Mouse (Mus musculus) heart, embryonic 12.5 days (tissue): ENCODE data around the gene Fam155a. TPM values are rescaled to one million over a fixed set of nuclear protein-coding genes. Genes with fewer than 3 reads are reported as not detected.

Experiments used
- ATAC-seq: fragments of 200-750 bp; cut with Nextera tagmentation; 2 replicates; pipeline ENCODE4 v1.8.0; 2017; ENCODE audit warnings: moderate TSS enrichment, moderate library complexity; ENCODE audit not compliant: insufficient number of reproducible peaks, low FRiP score
- H3K27ac ChIP-seq: fragments of 300-500 bp; sonication (generic); 2 replicates; pipeline ENCODE4 v1.5.1; 2016; ENCODE audit warnings: mild to moderate bottlenecking, moderate library complexity; ENCODE audit not compliant: poor library complexity, severe bottlenecking
- H3K27me3 ChIP-seq: fragments of 300-500 bp; sonication (generic); replicated peaks from 2 replicates; pipeline ENCODE4 v1.6.1; 2016; ENCODE audit warnings: mild to moderate bottlenecking, moderate library complexity
- H3K36me3 ChIP-seq: fragments of 300-500 bp; sonication (generic); 2 replicates; pipeline ENCODE4 v1.6.1; 2016; ENCODE audit warnings: mild to moderate bottlenecking, moderate library complexity
- H3K4me1 ChIP-seq: fragments of 300-500 bp; sonication (generic); replicated peaks from 2 replicates; pipeline ENCODE4 v1.6.1; 2016; ENCODE audit warnings: mild to moderate bottlenecking
- H3K4me2 ChIP-seq: fragments of 300-500 bp; sonication (generic); 2 replicates; pipeline ENCODE4 v1.6.1; 2016; ENCODE audit warnings: mild to moderate bottlenecking, moderate library complexity
- H3K4me3 ChIP-seq: fragments of 300-500 bp; sonication (generic); 2 replicates; pipeline ENCODE4 v1.5.1; 2016; ENCODE audit warnings: mild to moderate bottlenecking
- H3K9ac ChIP-seq: fragments of 300-500 bp; sonication (generic); 2 replicates; pipeline ENCODE4 v1.6.1; 2016; ENCODE audit warnings: mild to moderate bottlenecking, moderate library complexity
- H3K9me3 ChIP-seq: fragments of 300-500 bp; sonication (generic); replicated peaks from 2 replicates; pipeline ENCODE4 v1.6.1; 2016; ENCODE audit warnings: mild to moderate bottlenecking, moderate library complexity
- WGBS: fragments of 180-500 bp; shearing (Covaris S2); methylation state at CpG from one replicate; pipeline ENCODE4 v1.1.7; 2016; 5-methylcytosine and 5-hydroxymethylcytosine counted together
- polyA plus RNA-seq: library from polyadenylated mRNA; unstranded; fragments of >200 nt; fragmentation: Nextera tagmentation; extraction: Ambion mirVana; gene quantifications from 2 replicates; pipeline ENCODE4 v1.2.1, GENCODE M21; 2016

The Fam155a gene
- polyA plus RNA-seq, 1 experiment from 2014 or later: 0.18 TPM

- no peak for ATAC-seq
- no peaks in the 10 kb centered on the region for H3K9me3 ChIP-seq
- H3K27me3 ChIP-seq: no peaks in the 10 kb centered on the region
- no peak overlapping the region for H3K9ac ChIP-seq
- H3K27ac ChIP-seq: no peak overlapping the region
- 75% methylated on average over 11 of the region's 11 CpGs for WGBS
- H3K4me1 ChIP-seq: peaks cover 3% of the 10 kb centered on the region; the same call in 1 of the 2 replicates
- H3K4me2 ChIP-seq: no peak overlapping the region
- H3K4me3 ChIP-seq: no peak overlapping the region
- no peaks in the 10 kb centered on the region for H3K36me3 ChIP-seq
Observed at GRCm38 (mm10) chr8:9432635-9433372, 338.2 kb downstream of the Fam155a start.

GRCm38 (mm10) chr8:9428846-9429245 is 342.1 kb downstream of the Fam155a start:
- Histone ChIP-seq H3K9me3 (no peaks in the 10 kb centered on the region), H3K27ac (no peak overlapping the region), H3K4me3 (no peak overlapping the region), H3K4me2 (no peak overlapping the region), H3K4me1 (peaks cover 3% of the 10 kb centered on the region; the same call in 1 of the 2 replicates), H3K27me3 (no peaks in the 10 kb centered on the region), H3K9ac (no peak overlapping the region), H3K36me3 (no peaks in the 10 kb centered on the region)
- WGBS: 66% methylated on average over 4 of the region's 4 CpGs
- no peak for ATAC-seq

GRCm38 (mm10) chr8:9424069-9424468 is 346.9 kb downstream of the Fam155a start:
- no peak overlapping the region for H3K4me2 ChIP-seq
- 90% methylated on average over 2 of the region's 2 CpGs for WGBS
- no peaks in the 10 kb centered on the region for H3K27me3 ChIP-seq
- H3K27ac ChIP-seq: no peak overlapping the region
- ATAC-seq: no peak
- H3K4me1 ChIP-seq: peaks cover 8% of the 10 kb centered on the region
- no peak overlapping the region for H3K4me3 ChIP-seq
- H3K9me3 ChIP-seq: no peaks in the 10 kb centered on the region
- no peak overlapping the region for H3K9ac ChIP-seq
- H3K36me3 ChIP-seq: no peaks in the 10 kb centered on the region

DNA sequence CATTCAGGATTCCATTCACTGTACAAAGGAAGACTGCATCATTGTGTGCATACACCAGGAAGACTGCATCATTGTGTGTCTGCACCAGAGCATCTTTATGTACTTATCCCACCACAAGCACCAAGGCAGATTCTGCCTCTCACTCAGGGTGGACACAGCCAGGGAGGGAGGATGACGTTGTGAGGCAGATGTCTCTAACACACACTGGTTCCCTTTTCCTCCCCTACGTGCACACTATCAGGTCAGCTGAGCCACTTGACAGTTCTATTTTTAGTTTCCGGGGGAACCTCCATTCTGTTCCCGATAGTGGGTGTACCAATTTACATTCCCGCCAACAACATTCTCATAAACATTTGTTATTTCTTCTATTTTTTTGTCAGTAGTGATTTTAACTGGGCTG is 347.4 kb downstream of the Fam155a start:
- H3K27me3 ChIP-seq: no peaks in the 10 kb centered on the region
- H3K4me2 ChIP-seq: no peak overlapping the region
- no peak overlapping the region for H3K9ac ChIP-seq
- no peaks in the 10 kb centered on the region for H3K9me3 ChIP-seq
- 14% methylated on average over 5 of the region's 5 CpGs for WGBS
- no peak overlapping the region for H3K4me3 ChIP-seq
- no peak overlapping the region for H3K27ac ChIP-seq
- H3K4me1 ChIP-seq: peaks cover 8% of the 10 kb centered on the region
- ATAC-seq: no peak
- H3K36me3 ChIP-seq: no peaks in the 10 kb centered on the region

DNA sequence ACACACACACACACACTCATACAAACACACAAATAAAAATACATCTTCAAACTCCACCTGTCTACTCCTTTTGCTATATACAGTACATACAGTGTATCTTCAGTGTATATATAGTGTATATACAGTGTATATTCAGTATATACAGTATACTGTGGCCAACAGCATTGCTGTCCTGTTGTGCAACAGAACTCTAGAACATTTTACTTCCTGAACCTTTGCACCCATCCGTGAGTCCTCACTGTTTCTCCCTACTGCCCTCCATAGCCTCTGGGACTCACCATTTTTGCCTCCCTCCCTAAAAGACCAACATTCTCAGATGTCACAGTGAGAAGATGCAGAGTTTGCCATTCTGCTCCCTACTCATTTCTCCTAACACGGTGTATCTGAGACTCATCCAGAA is 347.8 kb downstream of the Fam155a start:
- Histone ChIP-seq H3K4me2 (no peak overlapping the region), H3K27me3 (no peaks in the 10 kb centered on the region), H3K4me1 (peaks cover 8% of the 10 kb centered on the region), H3K4me3 (no peak overlapping the region), H3K27ac (no peak overlapping the region), H3K36me3 (no peaks in the 10 kb centered on the region), H3K9ac (no peak overlapping the region), H3K9me3 (no peaks in the 10 kb centered on the region)
- WGBS: 57% methylated on average over 2 of the region's 2 CpGs
- ATAC-seq: no peak

DNA sequence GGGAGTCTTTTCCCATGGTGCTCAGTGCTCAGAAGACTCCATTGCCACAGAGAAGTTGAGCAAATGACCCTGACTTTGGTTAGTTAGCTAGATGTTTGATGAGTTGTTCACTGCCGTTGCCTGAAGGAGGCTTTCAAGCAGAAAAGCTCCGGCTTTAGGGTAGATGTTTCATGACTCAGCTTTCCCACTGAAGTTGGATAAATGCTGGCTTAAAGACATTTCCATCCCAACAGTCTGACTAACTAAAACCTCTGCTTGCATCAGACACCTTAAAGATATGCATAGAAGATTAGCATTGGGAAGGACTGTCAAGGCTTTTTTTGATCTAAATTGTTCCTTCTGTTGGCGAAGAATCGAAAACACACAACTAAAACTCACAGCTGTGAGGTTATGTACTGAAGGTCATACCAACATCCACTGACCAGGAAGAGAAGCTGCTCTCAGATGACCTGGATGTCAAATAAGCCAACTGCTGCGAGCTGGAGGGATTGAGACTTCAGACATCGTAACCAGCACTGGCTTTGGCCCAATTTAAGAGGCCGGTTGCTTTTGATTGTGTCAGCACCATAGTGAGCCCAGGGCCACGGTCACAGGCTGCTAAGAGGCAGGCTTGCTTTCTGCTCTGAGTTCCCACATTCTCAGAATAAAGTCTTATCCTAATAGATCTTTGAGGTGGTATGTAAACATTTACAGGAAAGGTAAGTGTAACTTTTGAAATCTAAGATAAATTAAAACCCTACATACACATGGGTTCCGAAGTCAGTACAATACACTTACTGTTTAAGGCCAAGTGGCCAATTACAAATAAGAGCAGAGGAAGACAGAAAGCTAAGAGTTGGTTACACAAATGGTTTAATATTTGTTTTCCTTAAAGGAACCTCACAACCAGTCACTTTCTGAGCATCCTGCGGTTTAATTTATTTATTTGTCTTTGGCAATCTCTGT is 351.8 kb downstream of the Fam155a start:
- Histone ChIP-seq H3K4me2 (no peak overlapping the region), H3K27ac (no peak overlapping the region), H3K4me3 (no peak overlapping the region), H3K36me3 (no peaks in the 10 kb centered on the region), H3K9ac (no peak overlapping the region), H3K27me3 (no peaks in the 10 kb centered on the region), H3K4me1 (peaks cover 8% of the 10 kb centered on the region), H3K9me3 (no peaks in the 10 kb centered on the region)
- ATAC-seq: no peak
- 66% methylated on average over 10 of the region's 10 CpGs for WGBS

GRCm38 (mm10) chr8:9416189-9416588 is 354.8 kb downstream of the Fam155a start:
- Histone ChIP-seq H3K4me3 (no peak overlapping the region), H3K9me3 (no peaks in the 10 kb centered on the region), H3K27ac (no peak overlapping the region), H3K4me2 (no peak overlapping the region), H3K4me1 (peaks cover 3% of the 10 kb centered on the region; the same call in 1 of the 2 replicates), H3K9ac (no peak overlapping the region), H3K27me3 (no peaks in the 10 kb centered on the region), H3K36me3 (no peaks in the 10 kb centered on the region)
- 71% methylated on average over 9 of the region's 9 CpGs for WGBS
- no peak for ATAC-seq

DNA sequence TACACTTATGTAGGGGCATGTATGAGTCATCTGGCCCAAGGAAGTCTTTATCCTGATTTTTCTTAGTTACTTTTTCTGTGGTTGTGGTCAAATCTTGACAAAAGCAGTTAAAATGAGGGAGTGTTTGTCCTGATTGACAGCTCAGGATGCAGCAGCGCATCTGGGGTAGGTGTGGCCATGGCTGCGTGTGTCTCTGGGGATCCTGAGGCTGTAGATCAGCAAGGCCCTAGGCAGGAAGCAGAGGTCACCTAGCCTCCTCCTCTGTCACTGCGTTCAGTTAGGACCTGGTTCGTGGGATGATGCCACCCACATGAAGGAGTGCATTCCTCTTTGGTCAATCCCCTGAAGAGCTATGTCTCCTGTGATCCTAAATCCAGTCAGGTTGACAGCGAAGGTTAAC is 362.5 kb downstream of the Fam155a start:
- 46% methylated on average over 5 of the region's 5 CpGs for WGBS
- H3K36me3 ChIP-seq: no peaks in the 10 kb centered on the region
- H3K4me2 ChIP-seq: no peak overlapping the region
- no peaks in the 10 kb centered on the region for H3K4me1 ChIP-seq
- H3K27me3 ChIP-seq: no peaks in the 10 kb centered on the region
- no peak overlapping the region for H3K4me3 ChIP-seq
- no peak overlapping the region for H3K27ac ChIP-seq
- no peak for ATAC-seq
- no peaks in the 10 kb centered on the region for H3K9me3 ChIP-seq
- no peak overlapping the region for H3K9ac ChIP-seq

- ATAC-seq: no peak
- Histone ChIP-seq H3K4me1 (no peaks in the 10 kb centered on the region), H3K4me3 (no peak overlapping the region), H3K36me3 (no peaks in the 10 kb centered on the region), H3K9me3 (no peaks in the 10 kb centered on the region), H3K27me3 (no peaks in the 10 kb centered on the region), H3K4me2 (no peak overlapping the region), H3K9ac (no peak overlapping the region), H3K27ac (no peak overlapping the region)
- 72% methylated on average over 6 of the region's 6 CpGs for WGBS
Observed at GRCm38 (mm10) chr8:9406204-9406603, 364.8 kb downstream of the Fam155a start.

DNA sequence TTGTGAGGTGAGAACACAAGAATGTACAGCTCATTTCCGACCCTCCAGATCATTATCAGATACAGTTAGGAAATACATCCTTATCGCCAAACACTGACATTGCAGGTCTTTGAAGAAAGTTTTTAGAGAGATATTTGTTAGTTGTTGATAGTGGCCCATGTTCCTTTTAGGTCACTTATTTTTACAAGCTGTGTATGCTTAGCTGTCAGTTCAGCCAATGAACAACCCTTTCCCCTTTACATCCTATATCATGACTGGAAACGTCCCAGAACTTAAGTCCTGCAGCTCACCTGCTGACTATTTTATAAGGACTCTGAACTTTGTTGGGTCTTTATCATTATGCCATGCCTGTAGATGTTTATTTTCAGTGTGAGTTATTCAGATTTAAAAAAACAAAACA is 366.3 kb downstream of the Fam155a start:
- no peak overlapping the region for H3K4me2 ChIP-seq
- no peaks in the 10 kb centered on the region for H3K9me3 ChIP-seq
- H3K4me1 ChIP-seq: no peaks in the 10 kb centered on the region
- no peak for ATAC-seq
- WGBS: 50% methylated on average over 3 of the region's 3 CpGs
- H3K27me3 ChIP-seq: no peaks in the 10 kb centered on the region
- no peak overlapping the region for H3K9ac ChIP-seq
- no peaks in the 10 kb centered on the region for H3K36me3 ChIP-seq
- H3K27ac ChIP-seq: no peak overlapping the region
- H3K4me3 ChIP-seq: no peak overlapping the region

DNA sequence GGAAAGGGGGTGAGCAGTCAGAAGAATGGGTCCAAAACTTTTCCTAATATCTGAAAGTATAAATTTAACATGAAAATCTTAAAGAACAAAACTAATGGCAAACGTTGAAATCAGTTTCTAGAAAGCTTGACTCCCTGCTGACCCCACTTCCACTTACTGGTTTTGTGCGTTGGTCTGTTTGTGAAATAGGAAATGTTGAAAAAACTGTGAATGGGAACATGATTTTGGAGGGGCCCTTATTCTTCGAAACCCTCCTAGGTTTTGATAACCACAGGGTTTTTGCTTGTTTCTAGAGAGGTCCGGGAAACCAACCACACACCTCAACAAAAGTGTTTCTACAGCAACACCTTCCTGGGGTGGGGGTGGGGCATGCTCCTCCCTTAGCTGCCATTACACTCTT is 368.6 kb downstream of the Fam155a start:
- H3K27ac ChIP-seq: no peak overlapping the region
- no peaks in the 10 kb centered on the region for H3K4me1 ChIP-seq
- H3K4me3 ChIP-seq: no peak overlapping the region
- H3K4me2 ChIP-seq: no peak overlapping the region
- 52% methylated on average over 4 of the region's 4 CpGs for WGBS
- no peaks in the 10 kb centered on the region for H3K9me3 ChIP-seq
- H3K27me3 ChIP-seq: no peaks in the 10 kb centered on the region
- no peak for ATAC-seq
- no peak overlapping the region for H3K9ac ChIP-seq
- no peaks in the 10 kb centered on the region for H3K36me3 ChIP-seq
